Mouse (Mus musculus): ENCODE measurements at regions not wholly inside any gene's neighbourhood (a gene's known extent, or its start where the extent isn't known, plus 50 kb on each side); places are given as distances from the start of the nearest gene placed in this dataset.

DNA sequence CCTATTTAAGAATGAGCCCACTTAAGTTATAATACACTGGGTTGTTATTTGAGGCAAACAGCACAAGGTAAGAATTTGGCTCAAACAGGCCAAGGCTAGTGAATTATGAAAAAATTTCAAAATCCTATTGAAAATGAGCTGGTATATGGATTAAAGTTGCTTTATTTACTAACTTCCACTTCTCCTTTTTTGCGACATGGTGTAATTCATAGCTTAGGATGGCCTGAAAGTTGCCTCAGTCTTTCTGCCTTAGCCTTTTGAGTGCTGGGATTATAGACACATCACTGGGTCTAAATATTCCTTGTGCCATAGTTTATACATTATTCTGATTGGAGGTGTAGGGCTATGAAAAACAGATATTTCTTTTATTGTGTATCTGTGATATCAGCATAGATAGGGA, 81.9 kb downstream of the Edem1 start:
- DNase-seq (ENCODE audit: extremely low read depth, insufficient read length, low spot score), result no peak

GRCm38 (mm10) chr6:108912539-108912938, 84.1 kb downstream of the Edem1 start:
- DNase-seq (ENCODE audit: extremely low read depth, insufficient read length, low spot score), result no peak

DNA sequence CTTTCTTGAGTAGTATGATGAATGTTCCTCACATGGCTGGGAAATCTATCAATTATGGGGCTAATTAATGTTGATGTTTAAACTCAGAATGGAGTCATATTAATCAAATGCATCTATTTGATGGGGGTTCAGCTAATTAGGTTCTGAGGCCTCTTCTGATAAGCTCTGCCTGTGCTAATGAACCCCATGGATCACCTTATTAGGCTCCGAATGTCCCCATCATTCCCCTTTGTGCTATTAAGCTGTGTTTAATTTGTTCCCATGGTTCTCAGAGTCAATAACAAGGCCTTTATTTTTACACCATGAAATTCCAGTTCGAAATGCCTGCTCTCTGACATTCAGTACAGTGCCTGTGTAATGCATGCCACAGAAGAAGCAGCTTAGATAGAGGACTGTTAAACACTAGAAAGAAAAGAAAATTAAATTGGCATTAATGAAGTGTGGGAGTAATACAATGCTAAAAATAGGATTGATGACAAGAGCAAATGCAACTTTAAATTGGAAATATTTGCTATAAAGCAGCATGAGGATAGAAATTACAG, 91.0 kb downstream of the Edem1 start:
- no peak for DNase-seq (ENCODE audit: extremely low read depth, insufficient read length, low spot score)

GRCm38 (mm10) chr6:108921181-108921580, 92.7 kb downstream of the Edem1 start:
- DNase-seq (ENCODE audit: extremely low read depth, insufficient read length, low spot score), result no peak

DNA sequence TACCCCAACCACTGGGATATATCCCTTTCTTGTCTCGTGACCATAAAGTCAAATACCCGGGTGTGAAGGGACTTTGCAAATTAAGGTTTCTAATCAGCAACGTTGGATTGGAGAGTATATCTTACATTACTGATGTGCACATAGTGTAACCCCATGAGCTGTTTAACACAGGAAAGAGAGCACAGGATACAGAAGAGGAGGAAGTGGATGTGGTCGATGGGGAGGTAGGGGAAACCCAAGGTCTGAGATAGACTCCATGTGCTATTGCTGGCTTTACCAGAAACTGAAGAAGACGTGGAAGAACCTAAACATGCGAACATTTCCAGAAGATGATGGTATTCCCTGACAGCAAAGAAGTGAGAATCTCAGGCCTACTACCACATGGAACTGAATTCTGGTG, 94.1 kb downstream of the Edem1 start:
- DNase-seq (ENCODE audit: extremely low read depth, insufficient read length, low spot score), result no peak

GRCm38 (mm10) chr6:108928981-108929380, 100.5 kb downstream of the Edem1 start:
- no peak for DNase-seq (ENCODE audit: extremely low read depth, insufficient read length, low spot score)

GRCm38 (mm10) chr6:108938646-108939045, 110.2 kb downstream of the Edem1 start:
- no peak for DNase-seq (ENCODE audit: extremely low read depth, insufficient read length, low spot score)

DNA sequence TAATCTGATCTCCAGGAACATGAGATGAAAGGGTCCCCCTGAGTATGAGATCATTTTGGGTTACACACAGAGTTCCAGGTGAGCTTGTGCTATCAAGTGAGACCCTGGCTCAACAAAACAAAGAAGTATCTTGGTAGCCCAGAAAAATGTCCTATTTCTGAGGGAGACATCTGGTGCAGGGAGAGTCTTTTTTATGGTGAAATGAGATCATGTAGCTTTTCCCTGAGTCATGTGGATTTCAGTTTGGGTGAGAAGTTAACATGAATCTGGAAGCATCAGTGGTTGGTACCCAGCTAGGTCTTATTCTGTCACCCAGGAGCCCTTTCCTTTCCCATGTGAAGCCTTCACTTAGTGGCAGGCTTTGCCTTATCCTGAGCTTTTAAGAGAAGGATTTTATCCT, 113.8 kb downstream of the Edem1 start:
- DNase-seq (ENCODE audit: extremely low read depth, insufficient read length, low spot score), result no peak

DNA sequence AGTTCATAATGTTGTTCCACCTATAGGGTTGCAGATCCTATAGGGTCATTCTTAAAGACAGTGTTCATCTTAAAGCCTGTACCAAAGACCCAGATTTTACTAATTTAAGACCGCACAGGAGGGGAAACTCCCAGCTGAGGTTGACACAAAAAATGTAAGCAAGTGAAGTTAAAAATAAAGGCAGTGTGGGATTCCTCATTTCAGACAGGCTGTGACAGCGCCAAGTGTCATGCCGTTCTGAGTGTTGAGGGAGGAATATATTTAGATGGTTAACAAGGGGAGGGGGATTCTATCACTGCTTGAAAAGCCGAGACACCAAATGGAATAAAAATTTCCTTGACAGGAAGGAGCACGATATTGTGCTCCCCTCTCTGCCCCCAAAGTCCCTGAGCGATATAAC, 123.9 kb downstream of the Edem1 start:
- DNase-seq (ENCODE audit: extremely low read depth, insufficient read length, low spot score), result no peak

- DNase-seq (ENCODE audit: extremely low read depth, insufficient read length, low spot score), result no peak
Measured at GRCm38 (mm10) chr6:108962810-108963209, 134.4 kb downstream of the Edem1 start.

GRCm38 (mm10) chr6:108963295-108963694, 134.9 kb downstream of the Edem1 start:
- peak; percentile 20 for DNase-seq (ENCODE audit: extremely low read depth, insufficient read length, low spot score)

DNA sequence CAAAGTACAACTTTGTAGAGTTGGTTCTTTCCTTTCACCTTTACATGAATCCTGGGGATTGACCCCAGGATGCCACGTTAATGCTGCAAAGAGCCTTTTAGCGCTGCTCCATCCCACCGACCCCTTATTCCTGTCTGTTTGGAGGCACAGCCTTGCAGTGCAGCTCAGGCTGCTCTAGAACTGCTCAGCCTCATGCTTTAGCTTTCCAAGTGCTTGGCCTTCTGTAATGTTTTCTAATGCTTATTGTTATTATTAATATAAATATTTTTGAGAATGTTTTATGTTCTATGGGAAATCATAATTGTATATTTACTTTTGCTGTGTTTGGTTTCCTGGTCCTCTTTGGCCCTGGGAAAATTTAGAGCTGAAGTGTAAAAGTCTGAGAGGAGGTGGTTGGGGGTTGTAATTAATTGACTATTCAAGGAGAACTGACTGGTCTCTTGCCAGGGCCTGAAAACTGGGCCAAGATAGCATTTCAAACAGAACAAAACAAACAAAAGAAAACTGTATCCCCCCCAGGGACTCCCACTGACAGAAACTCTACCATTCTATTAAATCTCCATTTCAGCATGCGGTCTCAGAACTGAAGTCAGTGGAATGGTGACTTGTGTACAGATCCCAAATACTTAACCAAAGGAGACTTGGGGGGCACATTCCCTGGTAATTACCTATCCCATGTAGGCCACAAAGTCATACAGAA, 141.2 kb downstream of the Edem1 start:
- no peak for DNase-seq (ENCODE audit: extremely low read depth, insufficient read length, low spot score)

DNA sequence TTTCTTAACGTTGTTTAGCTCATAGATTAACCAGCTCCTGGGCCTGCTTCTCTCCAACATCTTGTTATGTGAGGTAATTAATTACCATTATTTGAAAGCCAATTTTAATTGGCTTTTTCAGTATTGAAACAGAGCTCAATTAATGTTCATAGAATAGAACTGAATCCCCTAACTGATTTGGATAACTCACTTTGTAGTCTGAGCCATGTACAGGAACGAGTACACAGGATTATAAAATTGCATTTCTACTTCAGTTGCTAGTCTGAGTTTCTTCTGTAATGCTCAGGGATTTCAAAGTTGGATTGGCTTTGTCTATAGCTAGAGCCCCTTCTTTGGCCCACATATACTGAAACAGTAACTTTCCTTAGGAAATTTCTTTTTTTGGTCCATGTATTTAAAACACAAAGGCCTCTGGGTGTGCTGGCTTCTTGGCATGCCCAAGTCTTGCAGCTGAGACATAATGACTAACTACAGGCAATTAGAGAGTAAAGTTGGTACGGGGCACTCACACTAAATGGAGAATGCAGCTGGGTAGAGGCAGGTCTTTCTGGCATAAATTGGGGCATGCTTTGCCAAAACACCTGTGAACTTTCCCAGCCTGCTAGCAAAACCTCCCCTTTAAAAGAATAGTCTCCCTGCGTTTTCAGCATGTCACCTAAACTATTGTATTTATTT, 143.1 kb downstream of the Edem1 start:
- no peak for DNase-seq (ENCODE audit: extremely low read depth, insufficient read length, low spot score)

- no peak for DNase-seq (ENCODE audit: extremely low read depth, insufficient read length, low spot score)
Measured at GRCm38 (mm10) chr6:108973701-108974100, 145.3 kb downstream of the Edem1 start.

DNA sequence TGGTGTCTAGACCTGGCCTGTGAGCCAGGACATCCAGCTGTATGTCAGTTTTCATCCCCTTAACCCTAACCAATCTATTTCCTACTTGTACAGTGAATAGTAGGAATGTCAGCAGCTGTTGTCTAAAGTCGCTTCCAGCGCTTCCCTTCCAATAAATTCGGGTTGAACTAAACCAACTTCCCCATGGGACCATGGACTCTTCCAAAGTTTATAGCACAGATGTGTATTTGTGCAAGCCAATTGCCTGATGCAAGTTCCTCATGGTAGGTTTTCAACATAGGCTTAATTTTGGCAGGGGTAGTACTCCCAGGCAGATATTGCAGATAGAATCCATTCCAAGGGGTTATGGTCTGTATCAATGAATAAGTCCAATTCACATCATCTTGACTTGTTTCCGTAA, 161.1 kb downstream of the Edem1 start:
- no peak for DNase-seq (ENCODE audit: extremely low read depth, insufficient read length, low spot score)

GRCm38 (mm10) chr6:108993743-108994142, 165.3 kb downstream of the Edem1 start:
- no peak for DNase-seq (ENCODE audit: extremely low read depth, insufficient read length, low spot score)

DNA sequence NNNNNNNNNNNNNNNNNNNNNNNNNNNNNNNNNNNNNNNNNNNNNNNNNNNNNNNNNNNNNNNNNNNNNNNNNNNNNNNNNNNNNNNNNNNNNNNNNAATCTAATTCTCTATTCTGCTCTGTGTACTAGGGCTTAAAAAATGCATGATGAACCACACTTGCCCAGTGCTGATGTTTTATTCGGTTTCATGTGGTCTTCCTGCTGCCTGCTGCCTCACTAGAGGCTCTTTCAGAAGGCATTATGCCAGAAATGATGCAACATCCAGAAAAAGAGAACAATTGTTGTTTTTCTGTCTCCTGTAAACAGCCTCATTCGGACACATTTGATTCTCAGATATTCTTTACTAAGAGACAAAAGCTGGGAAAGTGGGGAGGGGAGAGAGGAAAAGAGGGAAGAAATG, 176.0 kb downstream of the Edem1 start:
- DNase-seq (ENCODE audit: extremely low read depth, insufficient read length, low spot score), result no peak

GRCm38 (mm10) chr6:109009364-109009763, 180.9 kb downstream of the Edem1 start:
- DNase-seq (ENCODE audit: extremely low read depth, insufficient read length, low spot score), result no peak

- DNase-seq (ENCODE audit: extremely low read depth, insufficient read length, low spot score), result no peak
Measured at GRCm38 (mm10) chr6:109009793-109010192, 181.4 kb downstream of the Edem1 start.

DNA sequence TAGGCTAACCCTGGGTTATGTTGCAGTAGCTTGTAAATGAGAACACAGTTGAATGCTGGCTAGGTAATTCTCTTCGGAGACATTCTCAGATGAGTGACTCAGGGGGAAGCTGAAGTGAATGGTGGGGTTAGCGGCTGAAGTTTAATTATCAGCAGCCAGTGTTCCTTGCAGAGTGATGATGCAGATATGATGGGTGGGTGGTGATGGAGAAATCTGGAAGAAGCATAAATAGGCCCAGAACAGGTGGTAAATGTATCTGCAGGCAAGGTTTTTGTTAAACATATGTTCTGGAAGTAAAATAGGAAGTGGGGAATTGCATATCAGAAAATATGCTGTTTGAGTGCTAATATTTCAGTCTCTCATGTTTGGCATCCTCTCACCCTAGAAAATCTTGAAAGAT, 191.3 kb downstream of the Edem1 start:
- no peak for DNase-seq (ENCODE audit: extremely low read depth, insufficient read length, low spot score)

Data from 3134 (cell line).